Comparison of ENCODE assay signal across 8 mouse cellular contexts in genomic region chr19:29522445-29523229, GRCm38 (mm10). TPM values are rescaled to one million over a fixed set of nuclear protein-coding genes. Genes with fewer than 3 reads are reported as not detected.
DNase-seq lines count a peak whose midpoint lies in the region; ATAC-seq lines count a peak whose summit lies in the region.

No protein-coding gene starts in this region.

- H3K9ac ChIP-seq in limb, embryonic 11.5 days (ENCODE audit: low read length) = peak overlapping the region; percentile 95
- peak overlapping the region; percentile 90 for H3K9ac ChIP-seq in midbrain, embryonic 13.5 days (replicated peaks)
- peak overlapping the region; percentile 93 for H3K9ac ChIP-seq in stomach, embryonic 15.5 days

- peak overlapping the region; percentile 94 for H3K27ac ChIP-seq in limb, embryonic 11.5 days (replicated peaks; ENCODE audit: low read depth, low read length)
- H3K27ac ChIP-seq in midbrain, embryonic 13.5 days = peak overlapping the region; percentile 94
- H3K27ac ChIP-seq in stomach, embryonic 15.5 days = peak overlapping the region; percentile 90

- no peaks in the 10 kb centered on the region for H3K27me3 ChIP-seq in limb, embryonic 11.5 days (ENCODE audit: control insufficient read depth, insufficient read depth, low read length)
- H3K27me3 ChIP-seq in midbrain, embryonic 13.5 days = no peaks in the 10 kb centered on the region
- no peaks in the 10 kb centered on the region for H3K27me3 ChIP-seq in stomach, embryonic 15.5 days (replicated peaks)

- WGBS in limb, embryonic 11.5 days = under 1% methylated on average over 70 of the region's 92 CpGs
- under 1% methylated on average over 78 of the region's 92 CpGs for WGBS in midbrain, embryonic 13.5 days
- under 1% methylated on average over 92 of the region's 92 CpGs for WGBS in stomach, embryonic 15.5 days

- H3K9me3 ChIP-seq in limb, embryonic 11.5 days (ENCODE audit: control insufficient read depth, low read length) = no peaks in the 10 kb centered on the region
- H3K9me3 ChIP-seq in midbrain, embryonic 13.5 days = no peaks in the 10 kb centered on the region
- no peaks in the 10 kb centered on the region for H3K9me3 ChIP-seq in stomach, embryonic 15.5 days

- H3K4me3 ChIP-seq in limb, embryonic 11.5 days (ENCODE audit: low read depth, low read length) = peak overlapping the region; percentile 92
- H3K4me3 ChIP-seq in midbrain, embryonic 13.5 days (replicated peaks) = peak overlapping the region; percentile 89
- H3K4me3 ChIP-seq in stomach, embryonic 15.5 days (replicated peaks) = peak overlapping the region; percentile 82

- H3K4me1 ChIP-seq in limb, embryonic 11.5 days (ENCODE audit: control insufficient read depth, insufficient read depth, low read length) = peaks cover 6% of the 10 kb centered on the region
- H3K4me1 ChIP-seq in midbrain, embryonic 13.5 days (replicated peaks) = peaks cover 22% of the 10 kb centered on the region
- peaks cover 4% of the 10 kb centered on the region; the same call in 1 of the 2 replicates for H3K4me1 ChIP-seq in stomach, embryonic 15.5 days

- peak overlapping the region; percentile 50 for H3K4me2 ChIP-seq in limb, embryonic 11.5 days (ENCODE audit: low read depth, severe bottlenecking)
- peak overlapping the region; percentile 90 for H3K4me2 ChIP-seq in midbrain, embryonic 13.5 days (replicated peaks)
- peak overlapping the region; percentile 75 for H3K4me2 ChIP-seq in stomach, embryonic 15.5 days

- peak; percentile 37 to 47 for DNase-seq in lung, adult 18-20 months
- DNase-seq in lung, postnatal 25 days (ENCODE audit: low spot score) = no peak
- DNase-seq in cerebellum, adult 8-10 months = peak; percentile 41
- peak; percentile 36 to 48 for DNase-seq in frontal cortex, postnatal 10 days (ENCODE audit: low spot score in 2 of 2)
- DNase-seq in induced T-regulatory cell, adult 2 months (ENCODE audit: low read depth) = peak; percentile 64
- peak; percentile 75 for DNase-seq in limb, embryonic 11.5 days (ENCODE audit: low spot score)

- H3K36me3 ChIP-seq in limb, embryonic 11.5 days (ENCODE audit: control insufficient read depth, insufficient read depth, low read length) = no peaks in the 10 kb centered on the region
- no peaks in the 10 kb centered on the region for H3K36me3 ChIP-seq in midbrain, embryonic 13.5 days
- H3K36me3 ChIP-seq in stomach, embryonic 15.5 days = no peaks in the 10 kb centered on the region

- ATAC-seq in limb, embryonic 11.5 days (ENCODE audit: insufficient number of reproducible peaks, low FRiP score, low TSS enrichment, low read depth) = peak; percentile 67
- ATAC-seq in midbrain, embryonic 13.5 days = peak; percentile 87; the same call in 1 of the 2 replicates
- peak; percentile 61 for ATAC-seq in stomach, embryonic 15.5 days (ENCODE audit: insufficient read depth, low FRiP score, low read depth)

RNA-seq across cellular contexts. Expression of gene Ric1, which starts 0.6 kb away (rescaled TPM):
- 21.9 and 24.5 TPM in 2 replicates for polyA plus RNA-seq in limb, embryonic 11.5 days (2014; fragmentation: Nextera tagmentation; extraction: Ambion mirVana)
- polyA plus RNA-seq in midbrain, embryonic 13.5 days (2015; fragmentation: Nextera tagmentation; extraction: Ambion mirVana) = 11.9 and 13.0 TPM in 2 replicates
- polyA plus RNA-seq in stomach, embryonic 15.5 days (2015; fragmentation: Nextera tagmentation; extraction: Ambion mirVana) = 13.8 and 14.3 TPM in 2 replicates
